Mouse (Mus musculus) gastrocnemius, postnatal 25 days (tissue): ENCODE results near the gene Il21. TPM values are rescaled to one million over a fixed set of nuclear protein-coding genes. Genes with fewer than 3 reads are reported as not detected.
A peak's percentile ranks its signal among the peaks of the same experiment; 100 is the strongest.

Source experiments
- DNase-seq: peaks from one replicate; pipeline ENCODE4 v3.0.0; 2022
- long read RNA-seq, 2 experiments: library from polyadenylated mRNA; stranded (forward); transcript quantifications; one replicate each; pipeline ENCODE4 v2.0.0; 2021
- total RNA-seq, 2 experiments: library from RNA; stranded (reverse); gene quantifications; 1 replicate in 1 of 2; 2 replicates in 1 of 2; pipeline ENCODE4 v1.2.3; 2021

Il21 gene
- not detected for total RNA-seq
- long read RNA-seq, experiment 1: 0 reads
- long read RNA-seq, experiment 2: 0 reads

- DNase-seq: no peak
Observed at GRCm38 (mm10) chr3:37232586-37233222, at the start of gene Il21. TSS of gene Il21 (minus strand) at chr3:37232636.

DNA sequence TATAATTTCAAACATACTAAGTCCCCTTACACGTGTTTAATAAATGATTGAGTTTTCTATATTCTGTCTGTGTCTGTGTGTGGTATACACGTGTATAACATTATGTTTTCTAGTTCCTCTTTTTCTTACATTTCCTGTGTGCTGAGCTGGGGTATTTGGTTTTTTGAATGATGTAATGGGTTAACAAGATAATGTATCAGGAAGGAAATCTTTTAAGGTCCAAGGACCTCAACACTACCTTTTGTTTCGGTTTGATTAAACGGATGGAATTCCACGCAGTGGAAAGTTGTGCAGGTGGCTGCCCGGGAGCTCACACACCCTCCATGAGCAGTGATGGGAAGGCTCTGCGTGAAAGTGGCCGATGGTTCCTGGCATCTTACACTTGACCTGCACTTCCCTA lies 48.4 kb upstream of the Il21 start:
- DNase-seq: no peak

DNA sequence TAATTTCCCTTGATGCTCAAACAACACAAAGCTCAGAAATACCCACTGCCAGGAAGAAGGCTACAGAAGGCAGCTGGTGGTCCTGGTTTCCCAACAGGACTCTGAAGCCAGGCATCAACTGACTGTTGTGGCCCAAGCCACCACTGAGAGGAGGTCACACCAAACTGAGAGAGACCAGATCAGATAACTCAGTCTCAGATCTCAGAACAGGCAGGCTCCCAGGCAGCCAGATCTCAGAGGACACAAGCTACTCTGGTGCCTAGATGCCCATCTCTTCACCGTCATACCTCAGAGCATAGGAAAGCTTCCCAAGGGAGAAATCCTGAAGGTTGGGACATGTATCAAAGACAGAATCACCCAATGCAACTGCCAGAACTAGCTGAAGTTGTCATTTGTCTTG lies 47.8 kb upstream of the Il21 start:
- DNase-seq: no peak

GRCm38 (mm10) chr3:37274661-37275060 lies 42.2 kb upstream of the Il21 start:
- DNase-seq: no peak

GRCm38 (mm10) chr3:37273092-37273491 lies 40.7 kb upstream of the Il21 start:
- DNase-seq: no peak

DNA sequence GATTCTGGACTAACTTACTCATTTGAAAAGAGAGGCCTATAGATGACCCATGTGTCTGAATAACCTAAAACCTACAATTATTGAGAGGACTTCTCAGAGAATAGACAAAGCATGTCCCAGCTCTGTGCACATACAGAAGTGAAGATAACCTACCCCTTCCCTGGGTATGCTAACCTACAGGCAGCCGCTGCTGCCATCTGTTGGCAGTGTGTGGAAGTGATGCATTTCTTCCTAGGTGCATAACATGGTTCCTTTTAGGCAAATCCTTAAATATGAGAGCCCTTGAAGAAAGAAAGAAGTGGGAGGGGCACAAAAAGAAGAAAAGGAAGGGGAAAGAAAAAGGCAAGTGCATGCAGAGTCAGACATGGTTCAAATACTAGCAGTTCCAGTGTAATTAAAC lies 38.8 kb upstream of the Il21 start:
- DNase-seq: no peak

- DNase-seq: no peak
Observed at GRCm38 (mm10) chr3:37269926-37270325, 37.5 kb upstream of the Il21 start.

DNA sequence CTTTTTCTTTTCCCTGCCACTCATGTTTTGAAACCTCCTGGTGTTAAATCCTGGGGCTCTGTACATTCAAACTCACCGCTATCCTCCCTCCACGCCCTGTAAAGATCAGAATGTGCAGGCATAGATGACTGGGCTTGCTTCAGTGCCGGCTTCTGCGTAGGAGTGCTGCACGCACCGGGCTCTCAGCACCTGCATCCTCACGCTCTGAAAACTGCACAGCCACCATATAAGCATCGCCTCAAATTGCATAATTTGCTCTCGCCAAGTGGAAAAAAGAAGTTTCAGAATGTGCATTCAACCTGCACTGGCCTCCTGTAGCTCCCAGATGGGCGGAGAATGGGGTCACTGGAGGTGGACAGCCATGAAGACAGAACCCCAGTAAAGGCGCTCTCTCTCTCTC lies 35.9 kb upstream of the Il21 start:
- no peak for DNase-seq

GRCm38 (mm10) chr3:37259331-37259999 lies 27.0 kb upstream of the Il21 start:
- DNase-seq: no peak

- DNase-seq: no peak
Observed at GRCm38 (mm10) chr3:37257776-37258175, 25.3 kb upstream of the Il21 start.

GRCm38 (mm10) chr3:37250967-37251366 lies 18.5 kb upstream of the Il21 start:
- no peak for DNase-seq

DNA sequence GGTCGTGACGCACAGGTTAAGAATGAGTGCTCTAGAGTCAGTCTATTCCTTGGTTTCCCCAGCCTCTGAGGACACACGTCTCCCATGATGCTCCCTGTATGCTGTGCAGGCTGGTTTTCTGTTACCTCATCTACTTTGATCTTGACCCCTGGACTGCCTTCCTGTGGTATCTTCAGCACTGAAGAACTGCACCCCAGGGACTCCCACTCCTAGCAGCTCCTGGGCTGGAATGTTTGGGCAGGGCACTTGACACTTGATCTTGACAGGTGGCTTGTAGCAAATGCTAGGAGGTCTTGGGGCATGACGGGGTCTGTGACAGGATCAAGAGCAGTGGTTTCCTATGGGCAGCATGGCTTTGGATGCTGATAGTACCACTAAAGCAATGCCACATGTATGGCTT lies 2.6 kb upstream of the Il21 start:
- no peak for DNase-seq

DNA sequence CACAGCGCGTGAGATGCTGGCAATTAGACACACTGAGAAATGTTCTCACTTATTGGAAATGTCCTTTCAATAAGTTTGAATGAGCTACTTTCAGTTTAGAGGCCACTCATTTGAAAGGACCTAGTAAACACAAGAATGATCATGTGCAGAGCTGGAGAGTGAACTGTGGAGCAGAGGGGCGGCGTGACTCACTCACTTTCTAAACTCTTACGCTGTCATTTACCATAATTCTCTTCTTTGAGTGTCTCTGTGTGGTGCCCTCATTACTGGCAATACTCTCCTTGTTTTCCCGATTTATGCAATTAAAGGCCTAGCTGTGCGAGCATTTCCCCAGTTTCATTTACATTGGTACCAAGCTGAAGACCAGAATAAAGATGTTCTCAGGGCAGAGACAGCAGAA lies 1.3 kb downstream of the Il21 start:
- DNase-seq: no peak

GRCm38 (mm10) chr3:37229082-37229829 lies 3.2 kb downstream of the Il21 start:
- DNase-seq: no peak

DNA sequence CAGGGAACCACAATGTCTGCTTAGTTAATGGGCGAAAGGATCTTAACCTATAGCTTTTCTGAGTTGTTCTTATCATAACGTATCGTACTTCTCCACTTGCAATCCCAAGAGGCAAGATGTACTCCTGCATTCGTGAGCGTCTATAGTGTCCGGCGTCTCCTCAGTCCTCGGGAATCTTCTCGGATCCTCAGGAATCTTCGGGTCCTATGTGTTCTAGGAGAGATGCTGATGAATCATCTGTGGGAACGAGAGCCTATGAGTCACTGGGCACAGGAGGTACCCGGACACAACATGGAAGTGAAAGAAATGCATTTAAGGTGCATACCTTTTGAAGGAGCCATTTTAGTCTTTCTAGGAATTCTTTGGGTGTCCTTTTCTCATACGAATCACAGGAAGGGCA lies 7.3 kb downstream of the Il21 start:
- DNase-seq: no peak

DNA sequence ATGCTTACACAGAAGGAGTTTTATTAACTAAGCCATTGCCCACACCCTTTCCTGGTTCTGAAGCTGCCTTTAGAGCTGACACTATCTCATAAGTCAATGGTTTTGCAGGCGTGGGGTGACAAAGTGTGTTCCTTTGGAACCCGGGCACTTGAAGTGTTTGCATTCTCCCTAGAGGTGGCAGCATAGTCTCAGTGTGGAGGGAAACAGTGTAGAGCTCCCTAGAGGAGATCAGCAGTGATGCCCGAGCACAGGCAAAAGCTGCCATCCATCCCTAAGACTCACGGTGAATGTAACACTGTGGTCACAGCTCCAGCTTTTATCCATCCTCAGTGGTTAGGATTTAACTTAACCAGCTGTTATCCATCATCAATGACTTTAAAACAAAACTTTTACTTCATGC lies 13.4 kb downstream of the Il21 start:
- no peak for DNase-seq

DNA sequence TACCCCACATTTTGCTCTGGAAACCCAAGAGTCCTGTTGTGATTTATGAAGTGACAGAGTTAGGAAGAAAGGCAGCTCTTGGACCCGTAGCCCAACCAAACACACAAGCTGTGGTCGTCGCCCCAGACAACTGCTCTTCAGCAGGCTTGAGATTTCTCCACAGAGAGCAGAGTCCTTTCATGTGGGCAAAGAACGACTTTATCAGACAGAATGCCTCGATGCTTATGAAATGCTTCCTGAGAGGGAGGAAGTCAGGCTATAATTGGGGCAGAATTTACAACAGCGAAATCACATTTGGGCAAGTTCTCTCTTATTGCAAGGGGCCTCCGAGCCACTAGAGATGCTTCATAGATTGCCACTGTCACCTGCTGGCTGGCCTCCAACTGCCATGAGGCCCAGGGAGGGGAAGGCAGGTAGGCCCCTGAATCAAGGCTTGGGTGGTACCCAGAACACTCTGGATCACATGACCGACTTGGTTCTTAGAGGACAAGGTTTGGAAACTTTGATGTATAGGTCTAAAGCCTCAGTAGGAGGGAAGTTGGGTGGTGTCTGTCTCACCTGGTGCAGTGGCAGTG lies 27.1 kb downstream of the Il21 start:
- DNase-seq: no peak

GRCm38 (mm10) chr3:37204556-37204955 lies 27.9 kb downstream of the Il21 start:
- DNase-seq: no peak

GRCm38 (mm10) chr3:37203984-37204428 lies 28.4 kb downstream of the Il21 start:
- DNase-seq: peak; percentile 54

DNA sequence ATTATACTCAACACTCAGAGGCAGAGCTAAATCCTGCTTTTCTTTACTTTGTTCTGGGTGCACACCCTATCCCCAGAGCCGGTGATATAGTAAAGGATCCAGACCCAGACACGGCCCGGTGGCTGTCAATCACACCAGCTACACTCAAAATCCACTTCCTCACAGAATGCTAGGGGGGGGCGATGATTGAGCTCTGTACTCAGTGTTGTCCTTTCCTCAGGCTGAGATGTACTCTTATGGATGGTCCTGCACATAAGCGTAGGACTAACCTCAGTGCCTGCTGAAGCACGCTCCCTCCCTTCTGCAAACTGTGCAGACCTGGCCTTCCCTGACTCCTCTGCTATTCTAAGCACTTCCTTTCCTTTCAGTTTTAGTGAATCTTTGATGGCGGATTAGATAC lies 29.6 kb downstream of the Il21 start:
- no peak for DNase-seq

DNA sequence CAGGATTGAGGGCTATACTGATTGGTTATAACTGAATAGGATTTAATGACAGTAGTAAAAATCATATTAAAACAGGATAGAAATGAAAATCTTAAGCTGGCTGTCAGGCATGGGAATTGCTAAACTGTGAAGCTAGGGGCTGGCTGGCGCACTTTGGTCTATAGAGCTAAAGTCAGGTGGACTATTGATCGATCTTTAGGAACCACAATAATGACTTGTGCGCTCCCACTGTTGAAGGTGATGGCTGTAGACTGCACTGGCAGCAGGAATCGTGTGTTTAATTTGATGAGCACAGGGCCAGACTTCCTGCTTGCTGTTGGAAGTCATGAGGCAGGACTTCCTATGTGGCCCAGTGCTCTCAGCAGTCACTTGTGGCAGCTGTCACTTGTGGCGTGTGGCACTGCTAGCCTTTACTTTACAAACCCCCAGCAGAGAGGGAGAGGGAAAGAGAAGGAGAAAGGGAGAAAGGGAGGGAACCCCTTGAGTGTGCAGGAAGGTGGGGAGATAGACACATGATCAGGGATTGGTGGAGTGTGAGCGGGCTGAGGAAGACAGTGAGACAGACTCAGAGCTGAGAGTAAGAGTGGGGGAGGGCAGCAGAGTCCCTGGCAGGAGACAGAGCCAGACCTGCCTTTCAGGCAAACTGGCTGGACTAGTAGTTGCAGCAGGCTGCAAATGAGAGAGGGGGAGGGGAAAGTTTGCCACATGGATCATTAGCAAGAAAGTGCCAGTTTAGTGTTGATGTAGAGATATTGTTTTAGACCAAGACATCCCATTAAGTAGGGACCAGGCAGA lies 31.1 kb downstream of the Il21 start:
- no peak for DNase-seq

DNA sequence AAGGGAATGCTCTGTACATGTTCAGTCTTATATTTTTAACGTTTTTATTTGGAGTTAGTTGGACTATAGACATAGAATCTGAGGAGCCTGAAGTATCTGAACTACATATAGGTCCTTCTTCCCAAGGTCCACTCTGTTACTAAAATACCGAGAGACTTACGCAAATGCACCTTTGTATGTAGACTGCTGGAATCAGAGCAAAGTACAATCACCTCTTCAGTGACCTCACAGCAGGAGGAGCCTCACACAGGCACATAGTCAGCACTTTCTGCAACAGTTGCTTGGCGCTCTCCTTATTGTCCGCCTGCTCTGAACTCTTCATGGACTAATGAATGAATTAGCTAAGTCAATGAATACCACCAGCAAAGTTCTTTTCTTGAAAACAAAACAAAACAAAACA lies 34.1 kb downstream of the Il21 start:
- DNase-seq: no peak
